Mouse (Mus musculus): ENCODE measurements at regions not wholly inside any gene's neighbourhood (a gene's known extent, or its start where the extent isn't known, plus 50 kb on each side); places are given as distances from the start of the nearest gene placed in this dataset.
"Not testable (repeated sequence)": the region's sequence is repeated elsewhere in the genome, so short reads cannot be mapped to it uniquely, and the experiment has no call there.

DNA sequence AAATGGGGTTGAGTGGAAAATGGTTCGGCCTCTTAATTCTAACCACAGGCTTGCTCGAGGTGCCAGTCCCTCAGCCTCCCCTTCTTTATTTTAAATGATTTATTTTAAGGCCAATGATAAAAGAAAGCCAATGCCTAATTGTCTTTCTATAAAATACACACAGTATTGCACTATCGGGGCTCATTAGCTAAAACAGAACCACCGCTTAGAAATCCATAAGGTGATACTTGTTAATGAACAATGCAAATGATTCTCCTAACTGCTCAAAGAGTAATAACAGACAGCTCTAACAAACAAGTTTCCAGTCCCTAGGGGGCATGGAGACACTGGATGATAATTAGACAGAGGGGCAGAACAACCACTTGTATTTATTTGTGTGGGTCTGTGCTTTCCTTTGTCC lies 58.8 kb downstream of the Emx2 start:
- DNase-seq, result no peak

DNA sequence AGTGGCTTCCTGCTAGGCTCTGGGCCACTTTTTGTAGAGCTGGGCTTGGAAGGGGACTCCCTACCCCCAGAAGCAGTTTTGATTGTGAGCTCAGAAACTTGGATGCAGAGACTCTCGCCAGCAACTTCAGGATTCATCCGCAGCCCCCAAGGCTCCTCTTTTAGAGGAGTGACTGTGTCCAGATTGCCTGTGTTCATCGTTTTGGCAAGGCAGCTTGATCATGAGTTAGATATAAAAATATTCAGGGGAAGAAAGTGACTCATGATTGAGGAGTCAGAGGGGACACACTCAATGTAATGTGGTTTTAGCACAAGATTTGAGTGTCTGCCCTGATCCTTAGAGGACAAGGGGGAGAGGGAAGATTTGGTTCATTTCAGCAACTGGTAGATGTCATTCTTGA lies 61.0 kb downstream of the Emx2 start:
- no peak for DNase-seq

DNA sequence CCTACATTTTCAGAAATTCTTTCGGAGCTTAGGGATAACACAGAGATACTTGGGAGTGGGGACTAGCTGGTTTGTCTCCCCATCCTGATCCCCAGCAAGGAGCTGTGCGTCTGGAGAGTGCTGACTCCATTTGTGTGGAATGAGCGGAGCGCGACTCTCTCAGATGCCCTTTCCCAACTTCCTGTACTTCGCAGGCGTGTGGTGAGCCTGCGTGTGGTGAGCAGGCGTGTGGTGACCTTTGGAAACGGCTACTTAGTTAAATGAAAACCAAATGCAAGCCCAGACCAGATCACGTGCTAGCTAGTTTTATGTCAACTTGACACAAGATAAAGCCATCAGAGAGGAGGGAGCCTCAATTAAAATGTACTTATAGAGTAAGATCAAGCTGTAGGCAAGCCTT lies 64.0 kb downstream of the Emx2 start:
- no peak for DNase-seq

DNA sequence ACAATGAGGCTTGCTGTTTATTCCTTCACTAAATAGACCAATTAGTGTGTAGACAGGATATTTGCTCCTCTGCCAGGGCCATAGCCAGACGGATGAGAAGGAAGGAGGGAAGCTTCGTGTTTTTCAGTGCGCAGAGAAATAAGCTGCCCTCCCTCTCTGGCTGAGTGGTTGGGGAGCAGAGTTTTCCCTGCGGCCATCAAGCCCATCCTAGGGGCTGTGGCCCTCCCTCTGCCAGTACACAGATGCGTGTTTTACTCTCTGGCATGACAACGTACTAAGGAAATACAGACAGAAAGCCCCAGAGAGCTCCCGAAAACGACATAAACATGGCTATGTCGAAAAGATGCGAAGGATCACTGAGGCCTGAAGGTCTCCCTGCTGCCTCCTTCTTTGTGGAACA lies 65.2 kb downstream of the Emx2 start:
- DNase-seq, result no peak

DNA sequence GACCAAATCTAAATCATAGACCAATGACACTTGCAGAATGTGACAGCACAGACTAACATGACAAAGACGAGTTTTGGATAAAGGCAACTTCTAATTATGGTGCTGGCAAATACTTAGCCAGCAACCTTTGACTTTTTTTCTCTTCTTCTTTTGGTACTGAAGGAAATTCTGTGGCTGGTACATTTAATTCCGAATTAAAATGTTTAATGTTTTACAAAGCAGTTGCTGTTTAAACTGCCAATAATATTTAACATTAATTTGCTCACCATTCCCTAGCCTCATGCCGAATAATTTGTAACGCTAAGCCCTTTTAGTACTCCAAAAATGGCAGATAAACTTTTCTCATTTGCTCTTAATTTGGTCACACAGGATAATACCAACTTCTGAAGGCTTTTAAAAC lies 105.9 kb downstream of the Emx2 start:
- no peak for DNase-seq

DNA sequence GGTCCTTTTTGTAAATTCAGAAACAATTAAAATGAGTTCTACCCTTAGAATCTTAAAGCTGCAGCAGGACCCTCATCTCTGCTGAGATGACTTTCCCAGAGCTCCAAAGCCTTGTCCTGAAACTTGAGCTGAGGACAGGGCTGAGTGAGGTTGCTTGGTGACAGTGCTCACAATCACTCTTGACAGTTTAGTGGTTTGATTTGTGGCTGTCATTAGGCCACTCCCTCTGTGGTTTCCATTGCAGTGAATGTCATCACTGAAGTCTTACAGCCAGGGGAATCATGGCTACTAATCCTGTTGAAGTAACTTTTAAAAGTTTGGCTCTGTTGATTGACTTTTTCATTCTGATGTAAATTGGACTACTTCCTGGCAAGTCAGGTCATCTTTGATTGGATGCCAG lies 110.7 kb downstream of the Emx2 start:
- DNase-seq, result no peak

DNA sequence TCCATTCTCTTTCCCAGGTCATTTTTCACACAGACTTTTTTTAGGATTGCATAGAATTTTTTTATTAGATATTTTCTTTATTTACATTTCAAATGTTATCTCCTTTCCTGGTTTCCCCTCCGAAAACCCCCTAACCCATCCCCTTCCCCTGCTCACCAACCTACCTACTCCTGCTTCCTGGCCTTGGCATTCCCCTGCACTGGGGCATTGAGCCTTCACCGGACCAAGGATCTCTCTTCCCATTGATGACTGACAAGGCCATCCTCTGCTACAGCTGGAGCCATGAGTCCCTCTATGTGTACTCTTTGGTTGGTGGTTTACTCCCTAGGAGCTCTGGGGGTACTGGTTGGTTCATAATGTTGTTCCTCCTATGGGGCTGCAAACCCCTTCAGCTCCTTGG lies 111.4 kb downstream of the Emx2 start:
- not testable (repeated sequence) for DNase-seq

DNA sequence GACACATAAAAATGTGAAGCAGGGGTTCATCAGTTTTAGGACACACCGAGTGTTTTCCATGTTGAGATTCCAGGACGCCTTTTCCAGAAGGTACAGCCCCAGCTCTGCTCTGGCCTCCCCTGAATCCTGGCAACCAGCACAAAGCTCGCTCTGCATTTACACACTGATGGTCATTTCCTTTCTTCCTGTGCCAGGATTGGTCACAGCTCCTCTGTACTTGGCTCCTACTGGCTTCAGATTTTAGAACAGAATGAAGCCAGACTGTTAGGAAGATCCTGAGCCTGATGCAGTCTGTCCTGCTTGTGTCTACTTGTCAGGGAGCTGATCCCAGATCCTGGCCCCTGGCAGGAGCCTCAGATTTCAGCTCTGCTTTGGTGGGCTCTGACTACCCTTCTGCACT lies 116.2 kb downstream of the Emx2 start:
- peak; percentile 10 to 29 for DNase-seq

DNA sequence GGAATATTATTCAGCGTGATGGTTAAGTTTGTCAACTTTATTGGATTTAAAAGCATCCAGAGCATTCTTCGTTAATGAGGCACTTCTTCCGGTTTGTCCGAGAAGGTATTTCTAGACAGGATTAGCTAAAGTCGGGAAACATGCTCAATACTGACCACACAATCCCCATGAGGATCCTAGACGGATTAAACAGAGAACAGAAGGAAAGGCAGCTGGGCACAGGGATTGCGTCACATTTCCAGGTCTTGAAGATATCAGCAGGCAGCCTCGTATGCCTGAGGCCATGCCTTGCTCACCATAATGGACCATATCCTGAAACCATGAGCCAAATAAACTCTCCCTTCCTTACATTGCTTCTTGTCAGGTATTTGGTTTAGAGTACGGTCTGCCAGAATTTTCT lies 119.7 kb downstream of the Emx2 start:
- DNase-seq, result no peak

DNA sequence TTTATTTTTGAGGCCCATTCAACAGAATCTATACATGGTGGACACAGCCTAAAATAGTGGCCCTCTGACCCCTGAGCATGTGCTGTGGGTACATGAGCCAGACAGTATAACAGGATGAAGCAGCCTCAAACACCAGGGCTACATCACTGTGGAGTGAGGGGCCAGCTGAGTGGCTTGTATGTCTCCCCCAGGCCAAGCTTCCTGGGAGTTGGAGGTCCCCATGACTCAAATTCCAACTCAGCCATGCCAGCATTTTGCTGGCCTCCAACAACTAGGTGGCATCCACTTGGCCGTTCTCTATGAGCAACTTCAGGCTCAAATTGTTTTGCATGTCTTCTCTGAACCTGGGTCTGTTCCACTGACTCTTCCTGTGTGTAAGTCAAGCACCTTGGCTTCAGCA lies 121.5 kb downstream of the Emx2 start:
- DNase-seq, result no peak

DNA sequence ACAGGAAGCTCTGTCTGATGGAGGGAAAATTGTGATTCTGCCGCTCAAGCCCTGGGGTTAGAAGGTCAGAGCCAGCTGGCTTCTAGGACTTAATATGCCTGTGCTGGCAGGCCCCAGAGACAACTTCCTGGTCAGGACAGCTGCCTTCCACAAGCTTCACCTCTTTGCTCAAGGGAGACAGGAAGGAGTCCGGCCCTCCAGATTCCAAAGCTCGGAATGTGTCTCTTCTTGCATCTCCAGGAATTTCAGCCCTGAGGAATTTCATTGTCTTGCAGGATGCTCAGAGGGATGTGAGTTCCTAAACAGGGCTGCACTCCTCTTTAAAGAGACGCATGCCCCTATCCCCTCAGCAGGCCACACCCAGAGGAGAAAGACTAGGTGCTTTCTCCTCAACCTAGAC lies 127.7 kb downstream of the Emx2 start:
- DNase-seq, result no peak

DNA sequence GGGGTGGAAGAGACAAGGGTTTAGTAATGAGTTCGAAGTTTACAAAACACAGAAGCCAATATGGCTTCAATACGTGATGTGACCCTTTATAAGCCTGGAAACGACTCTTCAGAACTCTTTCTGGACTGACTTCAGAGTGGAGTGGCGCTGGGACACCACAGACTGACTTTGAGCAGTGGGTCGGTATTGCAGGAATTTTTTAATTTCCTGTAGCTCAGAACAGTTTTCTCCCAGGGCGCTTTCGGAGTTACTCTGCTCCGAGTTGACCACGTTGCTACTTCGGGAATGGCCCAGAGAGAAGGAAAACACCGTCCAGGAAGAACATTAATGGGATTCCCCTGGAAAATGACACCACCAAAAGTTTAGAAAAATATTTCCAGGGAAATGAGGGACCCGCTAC lies 129.1 kb downstream of the Emx2 start:
- DNase-seq, result no peak

DNA sequence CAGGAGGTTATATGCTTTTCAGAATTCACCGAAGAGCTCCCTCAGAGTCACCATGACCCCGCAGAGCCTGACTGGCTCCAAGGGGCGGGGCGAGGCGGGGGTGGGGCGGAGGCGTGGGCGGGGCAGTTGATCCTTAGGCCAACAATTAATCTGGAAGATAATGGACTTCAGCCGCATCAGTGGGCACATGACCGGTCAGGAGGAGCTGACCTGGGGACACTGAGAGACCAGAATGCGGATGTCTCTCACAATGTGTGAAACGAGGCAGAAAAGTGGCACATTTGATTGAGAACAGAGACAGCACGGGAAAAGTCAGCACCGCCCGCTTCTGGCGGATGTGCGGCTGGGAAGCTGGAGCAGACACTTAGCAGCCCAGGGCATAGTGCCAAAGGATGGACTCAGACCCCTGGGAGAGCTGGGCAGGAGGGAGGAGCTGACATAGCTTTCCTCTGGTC lies 129.9 kb downstream of the Emx2 start:
- DNase-seq, result peak in 1 of 2 experiments; percentile 17

DNA sequence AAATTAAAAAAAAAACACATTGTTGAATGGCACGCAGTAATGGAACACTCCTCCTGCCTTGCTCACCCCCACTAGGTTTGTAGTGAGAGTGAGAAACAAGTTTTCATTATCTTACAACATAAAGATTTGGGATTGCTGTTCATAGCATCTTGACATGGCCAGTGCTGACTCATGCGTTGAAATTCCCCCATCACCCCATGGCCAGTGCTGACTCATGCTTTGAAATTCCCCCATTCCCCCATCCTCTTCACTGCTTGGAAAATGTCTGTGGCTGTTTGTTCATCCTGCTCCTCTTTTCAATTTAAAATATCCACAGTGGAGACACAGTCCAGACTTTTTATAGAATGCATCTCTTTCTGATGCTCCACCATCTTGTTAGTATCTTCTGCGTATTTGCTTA lies 131.8 kb downstream of the Emx2 start:
- no peak for DNase-seq

DNA sequence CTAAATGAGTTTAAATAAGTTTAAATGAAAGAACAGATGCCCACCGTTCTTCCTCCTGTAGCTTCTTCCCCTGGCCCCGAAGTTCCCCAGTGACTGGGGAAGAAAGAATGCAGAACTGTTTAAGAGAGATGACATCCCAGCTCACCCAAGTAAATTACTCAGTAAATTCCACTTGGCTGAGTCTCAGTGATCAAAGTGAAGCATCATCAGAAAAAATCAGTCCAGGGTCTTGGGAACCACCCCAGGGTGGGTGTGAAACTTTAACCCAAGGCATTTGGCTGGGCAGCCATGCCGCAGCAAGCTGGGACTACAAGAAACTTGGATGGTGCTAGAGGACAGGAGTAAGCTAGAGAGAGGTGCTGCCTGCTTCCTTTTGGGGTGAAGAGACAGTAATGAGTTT lies 133.9 kb downstream of the Emx2 start:
- no peak for DNase-seq

DNA sequence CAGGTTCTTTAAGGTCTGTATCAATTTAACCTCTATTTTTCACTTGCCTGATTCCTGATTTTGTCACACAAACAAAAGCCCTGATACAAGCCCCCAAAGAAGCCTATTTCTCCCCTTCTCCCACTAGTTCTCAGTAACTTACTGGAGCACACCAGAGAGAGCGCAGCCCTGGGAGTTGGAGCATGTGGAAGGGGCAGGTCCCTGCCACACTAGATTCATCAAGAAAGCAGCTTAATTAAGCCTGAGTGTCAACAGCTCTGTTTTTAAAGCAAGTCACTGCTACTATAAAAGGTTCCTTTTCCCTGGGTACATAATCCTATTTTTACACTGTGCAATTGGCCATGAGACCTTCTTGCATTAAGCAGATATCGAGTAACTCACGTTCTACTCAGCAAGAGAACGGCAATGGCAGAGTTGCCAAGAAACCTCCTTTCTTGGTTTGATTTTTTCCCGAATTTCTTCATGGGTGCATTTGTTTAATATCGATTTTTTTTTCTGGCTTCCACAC lies 166.2 kb downstream of the Emx2 start:
- no peak for DNase-seq

DNA sequence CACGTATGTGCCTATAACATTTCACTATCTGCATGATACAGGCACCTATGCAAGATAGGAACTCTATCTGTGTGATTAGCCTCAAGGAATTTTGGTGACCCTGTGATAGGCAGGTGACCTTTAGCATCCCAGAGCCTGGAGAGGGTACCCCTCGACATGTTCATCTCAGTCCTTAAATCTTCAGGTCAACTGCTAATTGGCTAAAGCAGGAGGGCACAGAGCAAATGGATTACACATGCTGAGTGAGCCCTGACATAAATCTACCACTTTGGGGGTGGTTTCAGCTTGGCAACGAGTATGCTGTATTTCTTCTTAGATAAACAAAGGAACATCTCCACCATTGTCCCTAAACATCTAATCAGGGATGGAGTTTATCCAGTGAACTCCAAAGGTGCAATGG lies 169.5 kb downstream of the Emx2 start:
- DNase-seq, result no peak

DNA sequence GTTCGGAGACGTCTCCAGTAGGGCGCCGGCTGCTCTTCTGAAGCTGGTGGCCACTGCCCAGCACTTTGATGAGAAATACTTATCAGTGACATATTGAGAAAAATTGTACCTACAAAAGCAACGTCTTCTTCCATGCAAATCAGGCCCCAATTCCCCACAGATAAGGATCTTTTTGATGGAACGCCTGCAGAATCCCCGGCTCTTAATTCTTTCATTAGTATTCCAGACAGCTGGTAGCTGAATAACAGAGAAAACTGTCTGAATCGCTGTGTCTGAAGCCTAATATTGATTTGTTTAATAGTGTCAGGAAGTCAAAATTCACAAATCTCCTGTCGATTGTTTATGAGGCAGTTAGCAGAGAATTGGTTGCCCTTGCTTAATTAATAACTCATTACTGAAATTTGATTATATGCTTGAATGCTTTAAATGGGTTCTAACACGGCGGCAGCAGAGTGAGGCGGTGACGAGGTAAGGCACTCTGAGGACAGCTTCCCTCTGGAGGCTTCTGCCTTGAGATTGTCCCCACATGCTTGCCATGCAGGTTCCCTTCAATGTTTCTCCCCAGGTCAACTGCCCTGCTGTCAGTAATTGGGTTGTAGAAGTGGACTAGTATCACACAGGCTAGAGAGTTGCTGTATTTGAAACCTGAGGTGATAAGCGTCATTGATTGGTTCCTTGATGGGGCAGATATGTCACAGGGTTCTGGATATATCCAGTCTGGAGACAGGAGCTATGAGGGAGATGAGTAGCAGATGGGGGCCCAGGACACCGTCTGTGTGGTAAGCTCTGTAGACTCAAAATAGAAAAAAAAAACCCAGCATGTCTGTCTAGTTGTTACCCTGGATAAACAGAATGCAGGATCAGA lies 170.4 kb downstream of the Emx2 start:
- no peak for DNase-seq

DNA sequence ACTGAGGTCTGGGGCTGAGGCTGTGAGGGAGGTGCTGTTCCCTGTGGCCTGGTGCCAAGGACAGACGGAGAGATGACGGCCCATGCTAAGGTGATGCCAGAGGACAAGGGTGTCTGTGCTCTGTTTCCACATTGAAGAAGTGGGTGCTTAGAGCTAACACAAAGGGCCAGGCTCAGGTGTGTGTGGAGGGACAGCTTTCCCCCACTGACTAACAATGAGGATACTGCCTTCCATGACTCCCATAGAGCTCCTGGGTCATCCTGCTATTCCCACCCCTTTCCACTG lies 170.9 kb downstream of the Emx2 start:
- DNase-seq, result peak in 1 of 2 experiments; percentile 34

DNA sequence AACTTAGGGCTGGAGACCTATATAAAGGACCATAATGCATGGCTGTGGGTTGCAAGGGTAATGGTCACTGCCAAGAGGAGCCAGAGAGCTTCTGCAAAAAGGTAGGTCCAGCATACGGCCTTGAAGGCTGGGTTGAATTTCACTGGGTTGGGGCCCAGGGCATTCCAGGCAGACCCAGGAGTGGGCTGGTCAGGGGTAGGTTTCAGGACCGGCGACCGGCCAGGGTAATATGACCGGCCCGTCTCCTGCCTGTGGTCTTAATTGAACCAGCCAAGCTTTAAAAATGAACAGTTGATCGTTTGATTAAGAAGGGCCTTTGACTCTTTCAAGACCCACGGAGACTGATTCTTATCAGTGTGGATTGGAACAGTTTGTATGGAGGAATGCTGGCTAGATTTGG lies 171.9 kb downstream of the Emx2 start:
- no peak for DNase-seq

DNA sequence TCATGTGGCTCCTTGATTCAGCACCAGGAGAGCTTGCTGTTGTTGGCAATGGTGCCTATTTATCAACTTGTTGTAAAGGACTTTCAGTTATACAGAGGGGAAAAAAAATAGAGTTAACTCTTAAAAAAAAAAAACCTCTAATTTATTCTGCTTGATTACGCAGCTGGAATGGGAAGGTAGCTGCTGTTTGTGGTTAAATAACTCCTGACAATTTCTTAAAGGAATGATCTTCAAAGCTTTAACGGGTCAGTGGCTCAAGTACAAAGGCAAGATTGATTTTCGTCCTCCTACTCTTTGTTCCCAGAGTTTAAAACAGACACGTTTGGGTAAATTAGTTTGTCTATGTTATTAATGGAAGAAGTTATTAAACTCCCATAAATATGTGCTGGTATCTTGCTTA lies 172.5 kb downstream of the Emx2 start:
- no peak for DNase-seq

DNA sequence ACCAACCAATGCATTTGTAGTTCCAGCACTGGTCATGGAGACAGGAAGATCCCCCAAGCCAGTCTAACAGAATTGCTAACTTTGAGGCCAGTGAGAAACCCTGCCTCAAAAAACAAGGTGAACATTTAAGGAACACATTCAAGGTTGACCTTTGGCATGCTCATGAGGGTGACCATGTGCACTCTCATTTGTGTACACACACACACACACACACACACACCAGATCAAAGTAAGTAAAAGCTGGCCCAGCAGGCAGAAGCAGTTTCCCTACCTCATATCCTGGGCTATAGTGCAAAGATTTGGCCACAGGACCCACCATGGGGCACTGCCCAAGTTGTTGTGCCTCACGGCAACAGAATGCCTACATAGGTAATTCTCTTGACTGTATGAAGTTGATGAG lies 173.4 kb downstream of the Emx2 start:
- no peak for DNase-seq

DNA sequence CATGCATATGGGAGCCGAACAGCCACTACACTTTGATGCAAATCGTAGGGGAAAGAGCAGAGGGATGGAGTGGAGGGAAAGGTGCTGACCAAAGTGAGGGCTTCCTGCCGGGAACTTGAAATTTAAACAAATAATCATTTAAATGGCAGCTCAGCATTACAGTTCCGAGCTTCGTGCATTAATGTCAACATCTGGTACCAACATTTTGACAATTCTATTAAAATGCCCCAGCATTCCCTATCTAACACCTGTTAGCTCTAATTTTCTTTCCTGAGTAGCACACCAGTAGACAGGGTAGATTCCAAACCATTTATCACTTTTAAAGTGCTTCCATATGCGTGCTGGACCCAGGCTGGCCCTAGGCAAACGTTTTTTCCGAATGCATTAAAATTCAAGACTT lies 178.1 kb downstream of the Emx2 start:
- no peak for DNase-seq

DNA sequence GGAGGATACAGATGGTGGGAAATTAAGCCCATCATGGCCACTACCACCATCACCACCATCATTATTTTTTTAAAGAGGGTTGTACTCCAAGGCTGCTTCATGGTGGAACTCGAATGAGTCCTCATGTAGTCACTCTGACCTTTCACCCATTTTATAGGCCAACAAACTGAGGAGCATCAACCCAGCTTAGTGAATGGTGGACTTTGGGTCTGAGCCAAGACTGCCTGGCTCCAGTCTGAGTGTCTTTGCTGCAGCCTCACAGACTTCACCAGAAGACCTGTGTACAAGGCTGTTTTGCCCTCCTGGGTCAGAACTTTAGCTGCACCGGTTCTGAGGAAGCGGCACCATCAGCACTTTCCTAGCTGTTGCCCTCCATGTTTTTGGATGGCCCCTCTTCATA lies 184.4 kb downstream of the Emx2 start:
- no peak for DNase-seq

DNA sequence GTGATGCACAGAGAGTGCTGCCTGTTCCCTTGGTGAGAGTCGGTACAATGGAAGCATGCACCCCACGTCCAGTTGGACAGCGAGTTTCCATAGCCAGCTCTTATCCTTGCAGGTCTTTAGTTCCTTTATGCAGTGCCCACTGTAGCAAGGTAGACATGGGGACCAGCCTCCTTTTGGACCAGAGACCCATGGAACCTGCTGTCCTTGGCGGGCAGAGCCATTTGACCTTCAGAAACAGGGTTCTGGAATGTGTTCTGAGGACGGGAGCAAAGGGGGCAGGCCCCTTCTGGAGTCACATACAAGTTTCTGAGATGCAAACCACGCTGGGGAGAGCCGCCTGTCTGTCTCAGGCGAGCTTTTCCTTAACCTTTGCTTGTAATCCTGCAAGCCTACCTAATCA lies 188.1 kb downstream of the Emx2 start:
- no peak for DNase-seq

Data from cerebellum, postnatal 25 days (tissue).